Mouse (Mus musculus): ENCODE results near the gene Nxpe3.

Gene Nxpe3

DNA sequence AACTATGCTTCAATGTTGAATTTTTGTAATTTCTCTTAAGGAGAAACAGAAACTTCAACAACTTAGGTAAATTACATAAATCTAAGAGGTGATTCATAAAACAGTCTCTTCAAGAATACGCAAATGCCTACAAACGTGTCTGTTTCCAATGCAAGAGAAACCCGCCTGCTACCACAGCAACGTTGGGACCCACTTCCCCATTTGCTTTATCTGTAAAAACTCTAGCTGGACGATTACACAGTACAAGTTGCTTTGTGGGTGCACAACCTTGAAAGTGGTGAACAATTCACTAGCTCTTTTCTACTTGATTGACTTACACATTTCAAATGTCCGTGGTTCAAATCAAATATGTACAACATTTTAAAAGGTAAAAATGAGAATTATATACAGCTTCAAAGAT is 83.3 kb downstream of the Nxpe3 start:
- no peak for DNase-seq (ENCODE audit: extremely low spot score, low spot score)

DNA sequence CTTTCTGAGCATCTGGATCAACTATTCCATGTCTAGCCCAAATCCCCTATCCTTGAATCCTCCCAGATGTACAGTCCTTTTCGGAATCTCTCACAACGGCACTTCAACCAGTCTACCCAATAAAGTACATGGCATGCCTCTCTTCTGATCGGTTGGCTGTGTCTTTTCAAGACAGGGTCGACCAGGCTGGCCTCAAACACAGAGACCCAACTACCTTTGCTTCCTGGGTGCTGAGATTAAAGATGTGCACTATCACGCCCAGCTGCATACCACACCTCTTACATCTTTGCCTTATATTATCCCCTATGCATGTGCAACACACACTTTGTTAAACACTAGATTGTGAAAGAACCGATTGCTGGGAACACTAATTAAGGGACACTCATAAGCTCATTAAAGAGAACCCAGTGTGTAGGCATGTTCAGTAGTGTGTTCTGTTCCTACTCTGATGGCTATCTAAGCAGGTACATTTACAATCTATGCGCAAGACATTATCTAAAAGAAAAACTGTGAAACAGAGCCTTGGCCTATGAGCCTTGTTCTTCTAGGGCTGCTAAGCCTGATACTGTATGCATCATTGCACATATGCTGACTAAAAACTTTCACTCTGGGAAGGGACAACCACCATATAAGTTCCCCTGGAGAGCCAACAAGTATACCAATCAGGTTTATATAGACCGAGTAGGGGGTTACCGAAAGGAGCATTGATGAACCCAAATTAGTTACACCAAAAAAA is 85.1 kb downstream of the Nxpe3 start:
- no peak for DNase-seq (ENCODE audit: extremely low spot score, low spot score)

DNA sequence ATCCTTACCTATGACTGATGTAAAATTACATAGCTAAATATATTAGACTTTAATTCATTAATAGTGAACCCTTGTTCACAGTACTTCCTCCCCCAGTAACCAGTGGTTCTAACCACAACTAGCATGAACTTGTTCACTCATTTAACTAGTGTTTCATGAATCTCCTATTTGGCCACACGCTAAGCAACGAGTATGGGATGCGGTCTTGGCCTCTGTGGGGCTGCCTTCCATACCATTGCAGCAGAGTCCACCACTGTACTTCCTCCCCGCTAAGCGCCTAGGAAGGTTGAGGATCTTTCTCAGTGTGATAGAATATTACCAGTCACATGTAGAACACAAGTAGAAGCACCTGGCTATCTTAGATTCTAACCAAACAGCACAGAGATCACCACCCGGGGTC is 85.7 kb downstream of the Nxpe3 start:
- DNase-seq (ENCODE audit: extremely low spot score, low spot score), result no peak

DNA sequence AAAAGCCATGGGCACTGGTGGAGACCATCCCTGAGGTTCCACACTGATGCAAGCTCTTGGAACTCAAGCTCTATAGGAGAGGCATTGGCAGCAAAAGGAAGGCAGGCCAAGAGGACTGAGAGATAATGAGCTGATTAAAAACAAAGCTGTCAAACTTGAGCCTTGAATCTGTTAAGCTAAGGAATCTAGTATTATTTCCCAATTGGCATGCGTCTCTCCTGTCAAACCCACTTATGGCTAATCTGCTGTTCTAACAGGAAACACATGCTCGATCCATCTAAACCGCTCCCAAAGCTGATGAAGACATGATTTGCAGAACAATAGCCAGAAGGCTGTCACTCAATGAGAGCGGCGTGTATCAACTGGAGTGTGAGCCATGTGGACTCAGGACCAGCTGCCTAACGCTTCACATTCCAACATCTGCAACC is 87.6 kb downstream of the Nxpe3 start:
- no peak for DNase-seq (ENCODE audit: extremely low spot score, low spot score)

DNA sequence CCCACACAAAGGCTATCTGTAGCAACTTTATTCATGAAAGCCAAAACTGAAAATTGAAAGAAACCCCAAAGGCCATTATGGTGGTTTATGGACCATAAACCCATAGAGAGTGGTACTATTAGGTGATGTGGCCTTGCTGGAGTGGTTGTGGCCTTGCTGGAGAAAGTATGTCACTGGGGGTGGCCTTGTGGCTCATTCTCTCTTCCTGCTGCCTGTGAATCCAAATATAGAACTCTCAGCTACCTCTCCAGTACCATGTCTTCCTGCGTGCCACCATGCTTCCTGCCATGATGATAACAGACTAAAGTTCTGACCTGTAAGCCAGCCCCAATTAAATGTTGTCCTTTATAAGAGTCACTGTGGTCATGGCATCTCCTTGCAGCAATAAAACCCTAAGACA is 90.3 kb downstream of the Nxpe3 start:
- DNase-seq (ENCODE audit: extremely low spot score, low spot score), result no peak

DNA sequence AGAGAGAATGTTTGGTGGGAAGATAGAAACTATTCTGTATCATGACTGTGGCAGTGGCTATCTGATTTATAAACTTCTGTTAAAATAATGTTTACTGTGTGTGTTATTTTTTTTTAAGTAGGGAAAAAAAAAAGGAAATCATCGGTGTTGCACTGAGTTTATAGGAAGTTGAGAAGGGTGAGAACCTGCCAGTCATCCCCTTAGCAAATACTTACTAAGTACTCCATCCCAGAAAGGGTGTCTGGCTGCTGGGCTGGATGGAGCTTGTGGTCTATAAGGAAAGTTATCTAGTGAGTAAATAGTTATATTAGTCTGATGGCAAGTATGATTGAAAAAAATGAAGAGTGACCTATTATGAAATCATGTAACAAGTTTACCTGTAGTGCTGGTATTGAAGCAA is 93.5 kb downstream of the Nxpe3 start:
- DNase-seq (ENCODE audit: extremely low spot score, low spot score), result no peak

DNA sequence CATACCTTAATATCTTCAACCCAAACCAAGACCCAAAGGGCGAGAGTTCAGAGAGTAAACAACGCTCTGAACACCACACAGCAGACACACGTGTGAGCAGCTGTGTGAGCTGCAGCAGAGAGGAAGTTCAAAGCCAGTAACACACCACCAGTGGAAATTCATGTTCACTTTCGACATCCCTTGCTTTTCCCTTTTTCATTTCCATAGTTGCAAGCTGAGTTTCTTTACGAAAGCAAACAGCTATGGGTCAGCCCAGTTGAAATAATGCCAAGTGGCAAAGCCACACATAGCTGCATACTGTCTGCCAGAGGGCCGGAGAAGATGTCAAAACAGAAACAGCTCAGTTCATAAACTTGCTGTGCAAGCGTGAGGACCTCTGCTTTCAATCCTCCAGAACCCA is 96.2 kb downstream of the Nxpe3 start:
- no peak for DNase-seq (ENCODE audit: extremely low spot score, low spot score)

DNA sequence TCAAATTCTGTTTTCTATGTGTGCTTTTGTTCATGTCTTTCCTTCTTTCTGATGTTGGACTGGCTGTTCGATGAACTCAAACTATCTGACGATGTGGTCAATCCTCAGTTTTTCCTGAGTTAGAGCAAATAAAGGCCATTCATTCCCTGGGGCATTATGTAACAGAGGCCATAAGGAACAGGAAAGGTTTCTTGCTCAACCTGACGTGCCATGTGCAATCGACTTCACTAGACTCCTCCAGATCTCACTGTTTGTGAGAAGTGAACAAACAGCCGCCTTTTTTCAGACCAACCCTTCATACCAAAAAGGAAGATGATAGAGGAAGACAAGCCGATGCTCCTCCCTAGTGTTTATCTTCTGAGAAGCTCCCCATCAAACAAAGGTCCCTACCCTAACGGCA is 104.8 kb downstream of the Nxpe3 start:
- no peak for DNase-seq (ENCODE audit: extremely low spot score, low spot score)
